Mouse (Mus musculus): ENCODE measurements around the gene Bhlhb9.

The Bhlhb9 gene

DNA sequence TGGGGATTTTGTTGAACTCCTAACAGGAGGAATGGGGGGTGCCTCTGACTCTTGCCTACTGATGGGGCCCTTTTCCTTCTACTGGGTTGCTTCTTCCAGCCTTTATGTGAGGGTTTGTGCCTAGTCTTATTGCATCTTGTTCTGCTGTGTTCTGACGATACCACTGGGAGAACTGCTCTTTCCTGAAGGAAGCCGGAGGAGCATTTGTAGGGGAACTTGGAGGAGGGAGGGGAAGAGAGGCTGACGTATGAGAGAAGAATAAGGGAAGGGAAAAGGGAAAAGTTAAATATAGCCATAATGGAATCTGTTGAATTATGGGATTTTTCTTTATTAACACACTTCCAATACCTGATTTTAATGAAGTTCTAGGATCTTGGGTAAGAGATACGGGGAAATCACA lies 119.2 kb downstream of the Bhlhb9 start:
- CTCF ChIA-PET, result no interaction called here

DNA sequence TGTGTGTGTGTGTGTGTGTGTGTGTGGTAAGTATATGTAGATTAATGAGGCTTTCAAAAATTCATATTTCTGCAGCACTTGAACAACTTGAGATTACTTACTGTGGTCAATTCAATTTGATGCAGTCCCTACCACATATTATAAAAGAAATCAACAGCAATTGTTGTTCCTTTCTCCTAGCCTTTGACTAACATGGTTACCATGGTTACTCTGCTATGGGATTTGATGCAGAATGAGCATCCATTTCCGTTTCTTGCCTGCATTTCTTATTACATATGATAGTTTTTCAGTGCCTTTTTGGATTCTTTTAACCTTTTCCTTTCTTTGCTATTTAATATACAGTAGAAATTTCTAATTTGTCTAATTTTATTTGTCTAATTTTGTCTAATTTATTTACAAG lies 119.7 kb downstream of the Bhlhb9 start:
- CTCF ChIA-PET, result no interaction called here

DNA sequence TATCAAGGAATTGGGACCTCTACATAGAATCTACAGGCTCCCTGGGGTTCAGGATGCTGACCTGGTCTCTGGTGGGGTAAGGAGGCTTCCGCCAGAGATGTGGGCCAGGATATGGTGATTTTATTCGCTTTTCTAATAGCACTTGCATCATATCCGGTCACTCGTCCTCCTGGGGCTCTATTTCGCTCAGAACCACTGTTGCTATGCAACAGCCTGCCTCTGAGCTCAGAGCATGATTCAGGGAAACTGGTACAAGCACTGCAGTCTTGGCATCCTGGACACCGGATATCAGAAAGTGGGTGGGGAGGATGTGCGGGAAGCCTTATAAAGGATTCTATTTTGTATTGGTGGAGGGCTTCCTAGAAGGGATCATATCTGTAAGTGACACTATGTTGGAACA lies 124.8 kb downstream of the Bhlhb9 start:
- CTCF ChIA-PET, result no interaction called here

DNA sequence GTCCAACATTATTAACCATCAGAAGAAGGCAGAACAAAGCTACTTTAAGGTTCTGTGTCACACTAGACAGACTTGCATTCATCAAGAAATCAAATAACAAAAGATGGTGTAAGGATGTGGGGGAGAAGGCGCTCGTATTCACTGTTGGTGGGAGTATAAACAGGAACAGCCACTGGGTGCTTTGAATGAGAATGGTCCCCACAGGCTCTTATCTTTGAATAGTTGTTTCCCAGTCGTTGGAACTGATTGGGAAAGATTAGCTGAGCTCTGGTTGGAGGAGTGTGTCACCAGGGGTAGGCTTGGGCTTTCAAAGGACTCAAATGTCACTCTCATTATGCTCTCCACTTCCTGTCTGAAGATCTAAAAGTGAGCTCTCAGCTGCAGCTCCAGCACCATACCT lies 128.5 kb downstream of the Bhlhb9 start:
- CTCF ChIA-PET, result interaction anchor here (0.6 kb wide), 1 partner anchor 363 kb away, joined by 3 read pairs; no protein-coding TSS in a partner anchor

DNA sequence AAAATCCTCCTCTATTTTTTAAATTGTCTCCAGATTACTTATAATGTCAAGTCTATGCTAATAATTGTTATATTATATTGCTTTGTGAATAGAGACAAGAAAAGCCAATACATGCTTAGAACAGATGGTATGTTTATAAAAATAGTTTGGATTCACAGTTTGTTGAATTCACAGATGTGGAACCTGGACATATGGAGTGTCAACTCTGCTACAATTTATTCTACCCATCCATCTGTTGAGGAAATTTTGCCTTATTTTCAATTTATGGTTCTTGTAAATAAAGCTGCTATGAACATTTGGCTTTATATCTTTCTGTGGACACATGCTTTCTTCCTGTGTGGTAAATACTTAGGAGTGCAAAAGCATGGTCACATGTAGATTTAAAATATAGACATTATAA lies 131.2 kb downstream of the Bhlhb9 start:
- CTCF ChIA-PET, result no interaction called here

DNA sequence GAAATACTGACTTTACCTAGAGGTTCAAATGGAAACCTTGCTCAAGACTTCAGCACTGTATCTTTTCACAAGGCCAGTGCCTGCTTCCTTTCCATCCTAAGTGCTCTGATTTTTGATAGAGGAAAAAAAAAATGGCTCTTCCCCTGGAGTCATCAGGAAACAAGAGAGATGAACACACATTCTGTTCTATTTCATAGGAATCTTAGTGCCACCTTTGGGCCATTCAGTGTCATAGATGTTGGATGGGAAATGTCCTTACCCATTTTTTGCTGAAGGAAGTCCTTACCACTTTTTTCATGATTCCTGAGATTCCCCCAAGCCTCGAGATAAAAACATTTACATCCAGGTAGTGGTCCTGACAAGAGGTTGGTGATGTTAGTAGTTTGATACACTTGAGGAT lies 139.1 kb downstream of the Bhlhb9 start:
- CTCF ChIA-PET, result no interaction called here

Data from spleen, embryonic (tissue).